In the genomic region with DNA sequence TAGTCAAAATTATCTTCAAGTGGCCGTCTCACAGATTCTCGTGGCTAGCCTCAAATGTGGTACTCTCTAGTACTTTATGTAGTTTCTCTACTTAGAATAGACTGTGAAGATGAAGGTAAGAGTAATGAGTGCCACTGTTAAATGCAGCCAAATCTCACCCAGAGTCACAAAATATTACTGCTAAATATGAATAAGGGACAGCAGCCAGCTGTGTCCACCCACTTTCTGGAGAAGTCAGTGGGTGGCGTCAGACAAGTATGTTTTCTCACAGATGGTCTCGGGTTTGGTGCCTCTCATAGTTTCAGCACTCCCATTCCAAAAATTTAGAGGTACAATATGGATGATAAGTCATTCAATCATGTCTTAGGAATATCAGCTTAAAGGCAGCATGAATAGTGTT, we compare ENCODE assay signal across 10 mouse cellular contexts.
"Had no signal": no experiment of that assay in that cellular context is flagged by ENCODE, and none has a peak within 500 bp of the region (broad histone marks: within the 10 kb centered on the region; RNA-seq: fewer than 3 reads in every experiment).

No protein-coding gene starts in this region.

- ATAC-seq: intestine, embryonic 16.5 days; lung, postnatal 0 days; midbrain, embryonic 13.5 days had no signal

- DNase-seq: kidney, adult 2 months; kidney, postnatal 25 days; lung, adult 2 months; lung, postnatal 36 days; retina, postnatal 1 day; thymus, adult 18-20 months; thymus, postnatal 25 days had no signal
